Mouse (Mus musculus) lung, adult 18-20 months (tissue): ENCODE measurements around the gene Rasgrf1.
A peak's percentile ranks its signal among the peaks of the same experiment; 100 is the strongest.

Experiments
- DNase-seq, 2 experiments: peaks; one replicate each; pipeline ENCODE4 v3.0.0; 2022; ENCODE audit warnings: mixed read lengths in 2 of 2

Rasgrf1 gene

DNA sequence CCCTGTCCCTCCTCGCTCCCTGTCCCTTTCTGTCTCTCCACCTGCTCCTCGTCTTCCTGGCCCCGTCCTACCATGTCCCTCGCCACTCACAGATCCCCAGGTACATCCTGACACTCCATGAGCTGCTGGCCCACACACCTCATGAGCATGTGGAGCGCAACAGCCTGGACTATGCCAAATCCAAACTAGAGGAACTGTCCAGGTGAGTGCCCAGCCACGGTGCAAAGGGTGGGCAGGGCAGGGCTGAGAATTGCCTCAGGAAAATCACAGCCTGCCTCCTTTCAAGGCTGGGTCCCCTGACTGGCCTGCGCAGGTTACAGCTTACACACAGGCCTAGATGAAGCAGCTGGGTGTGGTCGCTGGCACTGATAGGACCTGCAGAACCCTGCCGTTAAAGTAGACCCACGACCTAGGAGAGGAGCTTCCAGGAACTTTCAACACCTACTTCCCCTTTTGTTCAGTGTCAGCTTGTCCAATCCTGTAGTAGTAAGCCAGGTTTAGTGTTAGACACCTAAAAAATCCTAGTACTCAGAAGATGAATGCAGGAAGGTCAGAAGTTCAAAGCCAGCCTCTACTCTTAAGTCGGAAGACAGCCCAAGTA lies 61.3 kb downstream of the Rasgrf1 start:
- no peak for DNase-seq

DNA sequence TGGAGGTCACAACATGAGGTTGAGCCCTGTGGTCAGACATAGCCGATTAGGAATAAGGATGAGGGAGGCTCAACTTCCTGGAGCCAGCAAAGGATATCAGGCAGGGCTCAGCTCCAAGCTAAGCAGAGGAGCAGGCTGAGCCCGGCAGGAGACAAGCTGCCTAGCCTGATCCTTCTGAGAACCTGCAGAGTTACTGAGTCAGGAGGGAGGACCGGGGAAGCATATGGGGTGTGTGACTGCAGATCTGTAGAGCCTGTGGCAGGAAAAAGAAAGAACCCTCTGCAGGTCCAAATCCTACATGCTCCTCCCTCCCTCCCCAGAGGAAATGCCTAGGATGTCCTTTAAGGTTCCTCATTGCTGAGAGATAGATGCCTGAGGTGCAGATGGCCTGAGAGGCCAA lies 62.6 kb downstream of the Rasgrf1 start:
- DNase-seq, result no peak

DNA sequence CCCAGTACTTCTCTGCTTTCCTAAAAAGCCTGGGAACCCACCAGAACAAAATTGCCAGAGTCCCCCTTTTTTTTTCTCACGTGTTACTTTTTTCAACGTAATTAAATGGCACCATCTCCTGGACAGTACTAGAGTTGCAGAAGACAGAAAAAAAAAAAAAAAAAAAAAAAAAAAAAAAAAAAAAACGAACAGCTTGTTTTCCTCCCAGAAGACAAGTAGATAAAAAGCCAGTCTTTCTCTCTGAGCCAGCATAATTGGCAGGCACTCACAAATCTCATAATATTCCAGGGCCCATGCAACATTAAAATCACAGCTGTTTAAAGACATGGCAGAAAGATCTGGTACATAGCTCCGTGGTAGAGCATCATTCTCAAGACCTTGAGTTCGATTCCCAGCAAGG lies 64.1 kb downstream of the Rasgrf1 start:
- DNase-seq, result no peak

DNA sequence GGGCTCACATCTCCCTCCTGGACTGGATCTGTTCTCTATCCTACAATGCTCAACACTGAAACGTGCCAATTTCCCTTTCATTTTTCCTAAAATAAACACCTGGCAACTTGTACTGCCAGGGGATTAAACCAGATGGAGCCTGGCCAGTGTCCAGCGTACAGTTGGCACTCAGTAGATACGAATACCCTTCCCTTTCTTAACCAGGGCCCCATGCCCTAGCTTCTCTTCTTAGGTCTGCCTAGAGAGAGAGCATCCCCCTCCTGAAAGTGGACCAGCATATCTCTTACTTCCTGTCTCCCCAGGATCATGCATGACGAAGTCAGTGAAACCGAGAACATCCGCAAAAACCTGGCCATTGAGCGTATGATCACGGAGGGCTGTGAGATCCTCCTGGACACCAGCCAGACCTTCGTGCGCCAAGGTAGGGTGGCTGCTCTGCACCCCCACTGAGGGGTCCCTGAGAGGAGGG lies 64.8 kb downstream of the Rasgrf1 start:
- DNase-seq, result no peak

DNA sequence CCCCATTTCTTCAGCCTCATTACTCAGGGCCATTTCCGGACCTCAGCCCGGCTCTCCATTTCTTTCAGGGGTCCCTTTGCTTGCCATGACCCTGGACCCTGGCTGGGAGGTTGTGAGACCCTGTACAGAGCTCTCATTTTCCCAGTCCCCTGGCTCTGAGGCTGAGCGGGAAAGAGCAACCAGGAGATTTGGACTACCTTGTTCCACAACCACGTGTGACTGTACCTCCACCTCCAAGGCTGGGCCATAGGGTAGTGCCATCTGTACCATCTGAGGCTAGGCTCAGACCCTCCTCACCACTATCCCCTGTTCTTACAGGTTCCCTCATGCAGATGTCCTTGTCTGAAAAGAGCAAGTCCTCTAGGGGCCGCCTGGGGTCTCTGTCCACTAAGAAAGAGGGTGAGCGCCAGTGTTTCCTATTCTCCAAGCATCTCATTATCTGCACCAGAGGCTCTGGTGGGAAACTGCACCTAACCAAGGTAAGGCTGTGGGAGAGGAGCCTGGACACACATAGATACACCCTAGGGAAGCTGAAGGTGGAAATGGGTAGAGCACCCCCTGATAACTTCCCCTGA lies 66.7 kb downstream of the Rasgrf1 start:
- no peak for DNase-seq

DNA sequence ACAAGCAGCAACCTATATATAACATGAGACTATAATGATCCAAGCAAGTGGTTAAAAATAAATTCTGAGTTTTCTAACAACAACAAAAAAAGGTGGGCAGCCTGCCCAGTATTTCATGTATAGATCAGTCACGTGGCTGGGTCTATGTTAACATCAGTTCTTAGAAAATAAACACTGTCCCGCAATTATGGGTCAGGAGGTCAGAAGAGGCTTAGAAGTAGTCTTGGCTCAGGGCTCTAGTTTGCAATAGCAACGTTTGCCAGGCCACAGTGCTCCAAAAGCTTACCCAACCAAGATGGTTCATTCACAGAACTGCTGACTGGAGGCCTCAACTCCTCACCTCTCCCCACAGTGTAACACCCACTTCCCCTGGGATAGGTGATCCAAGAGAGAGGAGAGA lies 69.5 kb downstream of the Rasgrf1 start:
- peak; percentile 62 to 79 for DNase-seq

DNA sequence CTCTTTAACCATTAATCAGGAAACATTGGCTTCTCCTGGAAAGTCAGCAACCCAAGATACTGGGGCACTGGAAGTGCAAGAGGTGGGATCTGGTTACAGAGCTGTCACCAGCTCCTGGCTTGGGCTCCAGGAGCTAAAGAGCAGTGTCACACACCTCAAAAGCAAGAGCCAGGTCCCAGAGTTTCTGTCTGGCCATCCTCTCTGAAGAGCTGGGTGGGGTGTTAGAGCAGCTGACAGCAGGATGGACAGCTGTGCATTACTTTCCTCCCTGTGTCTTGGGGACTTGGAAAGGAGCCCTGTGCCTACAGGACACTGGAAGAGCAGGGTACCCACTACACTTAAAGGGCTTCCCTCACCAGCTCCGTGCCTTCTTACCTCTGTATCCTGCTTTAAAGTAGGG lies 72.5 kb downstream of the Rasgrf1 start:
- DNase-seq, result no peak

DNA sequence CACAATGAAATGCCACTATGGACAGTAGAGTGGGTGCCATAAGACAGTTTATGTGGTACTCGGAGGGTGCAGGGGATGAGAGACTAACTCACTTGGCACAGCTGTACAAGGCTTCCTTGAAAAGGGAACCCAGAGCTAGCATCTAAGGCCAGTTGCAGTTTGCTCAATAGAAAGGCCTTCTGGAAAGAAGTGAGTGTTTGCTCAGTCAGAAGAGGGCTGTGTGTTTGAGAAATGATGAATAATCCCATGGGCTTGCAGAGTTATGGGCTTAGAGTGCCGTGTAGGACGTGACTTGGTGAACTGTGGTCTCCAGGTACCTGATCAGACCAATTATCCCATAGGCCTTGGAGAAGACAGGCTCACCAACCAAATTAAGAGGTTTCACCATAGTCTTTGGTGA lies 78.3 kb downstream of the Rasgrf1 start:
- peak in 1 of 2 experiments; percentile 21 for DNase-seq

DNA sequence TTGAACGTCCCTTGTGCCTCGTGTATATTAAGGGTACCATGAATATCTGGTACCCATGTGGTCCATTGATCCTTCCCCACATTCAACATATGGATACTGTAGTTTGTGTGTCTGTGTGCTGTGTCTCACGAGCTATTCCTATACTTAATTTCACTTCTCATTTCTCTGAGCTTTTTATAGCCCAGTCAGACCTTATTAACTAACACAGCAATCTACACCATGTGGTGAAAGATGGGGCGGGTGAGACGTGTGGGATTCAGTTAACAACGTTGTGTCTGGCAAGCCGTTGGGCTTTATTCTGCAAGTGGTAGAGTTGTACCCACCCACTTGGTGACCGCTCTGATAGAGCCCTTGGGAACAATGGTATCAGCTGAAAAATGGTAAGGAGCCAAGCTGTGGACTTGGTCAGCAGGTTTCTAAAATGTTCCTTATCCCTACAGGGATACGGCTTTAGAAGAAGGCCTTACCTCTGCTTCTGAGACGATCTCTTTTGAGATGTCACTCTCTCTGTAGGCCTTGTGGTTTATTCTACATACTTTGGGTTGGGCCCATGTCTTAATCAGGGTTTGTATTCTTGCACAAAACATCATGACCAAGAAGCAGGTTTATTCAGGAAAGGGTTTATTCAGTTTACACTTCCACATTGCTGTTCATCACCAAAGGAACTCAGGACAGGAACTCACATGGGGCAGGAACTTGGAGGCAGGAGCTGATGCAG lies 79.3 kb downstream of the Rasgrf1 start:
- DNase-seq, result no peak

DNA sequence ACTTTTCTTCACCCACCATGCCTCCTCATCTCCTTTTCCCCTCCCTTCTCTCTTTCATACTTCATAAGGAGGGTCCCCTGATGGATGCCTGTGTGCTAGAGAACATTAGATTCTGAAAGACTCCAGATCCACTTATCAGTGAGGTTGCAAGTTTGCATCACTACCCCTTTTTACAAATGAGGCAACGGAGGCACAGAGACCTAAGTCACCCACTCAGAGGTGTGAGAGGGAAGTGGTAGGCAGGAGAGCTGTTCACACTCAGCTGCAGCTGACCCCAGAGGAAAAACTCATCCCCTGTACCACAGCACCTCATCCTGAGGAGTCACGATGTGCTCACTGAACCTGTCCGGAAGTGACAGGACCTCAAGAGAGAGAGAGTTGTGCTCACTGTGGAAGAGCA lies 96.7 kb downstream of the Rasgrf1 start:
- DNase-seq, result no peak

DNA sequence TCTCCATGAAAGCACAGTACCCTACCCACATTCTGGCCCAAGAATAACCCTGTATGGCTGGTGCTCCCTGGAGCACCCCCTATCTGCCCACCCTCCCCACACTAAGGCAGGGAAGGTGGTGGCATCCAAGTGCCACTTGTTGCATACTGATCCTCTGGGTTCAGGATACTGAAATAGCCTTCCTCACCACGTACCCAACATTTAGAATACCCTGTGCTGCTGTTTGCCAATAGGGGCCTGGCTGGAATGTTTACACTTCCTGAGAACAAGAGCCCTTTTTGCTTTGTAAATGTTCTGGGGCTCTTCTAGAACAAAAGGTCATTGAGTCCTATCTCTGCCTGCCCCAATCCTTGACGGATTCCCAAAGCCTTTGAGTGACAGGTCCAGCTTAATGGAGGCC lies 97.4 kb downstream of the Rasgrf1 start:
- peak; percentile 60 to 82 for DNase-seq

DNA sequence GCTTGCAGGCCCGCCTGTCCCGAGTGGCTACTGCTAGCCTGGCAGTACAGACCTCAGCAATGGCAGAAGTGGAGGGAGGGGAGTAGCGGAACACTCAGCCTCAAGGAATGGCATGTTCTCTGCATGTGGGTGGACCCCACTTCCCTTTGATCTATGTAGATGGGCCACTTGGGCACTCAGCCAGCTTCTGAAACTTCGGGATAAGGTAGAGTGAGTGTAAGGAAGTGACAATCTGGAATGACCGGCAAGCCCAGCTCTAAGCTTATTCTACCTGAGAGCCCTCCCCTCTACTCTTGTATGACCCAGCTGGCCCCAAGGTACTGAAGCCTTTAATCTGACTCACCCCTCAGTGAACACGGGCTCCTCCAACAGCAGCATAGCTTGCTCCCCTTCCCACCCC lies 98.4 kb downstream of the Rasgrf1 start:
- DNase-seq, result peak; percentile 89 to 91

DNA sequence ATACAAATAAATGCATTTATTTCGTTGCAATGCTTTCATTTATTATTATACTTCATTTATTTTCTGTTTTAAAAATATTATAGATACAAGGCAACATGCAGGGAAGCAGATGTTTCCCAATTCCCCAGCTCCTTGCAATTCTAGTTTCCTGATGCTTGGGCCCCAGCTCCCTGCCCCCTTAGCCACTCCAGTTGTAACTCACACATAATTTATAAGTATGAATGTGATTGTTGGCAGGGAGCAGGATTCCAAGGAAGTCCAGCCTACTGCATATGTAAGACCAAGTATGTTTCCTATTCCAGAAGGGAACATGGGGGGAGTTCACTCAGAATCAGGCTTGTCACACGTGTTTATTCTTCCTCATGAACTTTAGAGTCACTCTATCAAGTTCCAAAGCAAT lies 102.1 kb downstream of the Rasgrf1 start:
- no peak for DNase-seq

DNA sequence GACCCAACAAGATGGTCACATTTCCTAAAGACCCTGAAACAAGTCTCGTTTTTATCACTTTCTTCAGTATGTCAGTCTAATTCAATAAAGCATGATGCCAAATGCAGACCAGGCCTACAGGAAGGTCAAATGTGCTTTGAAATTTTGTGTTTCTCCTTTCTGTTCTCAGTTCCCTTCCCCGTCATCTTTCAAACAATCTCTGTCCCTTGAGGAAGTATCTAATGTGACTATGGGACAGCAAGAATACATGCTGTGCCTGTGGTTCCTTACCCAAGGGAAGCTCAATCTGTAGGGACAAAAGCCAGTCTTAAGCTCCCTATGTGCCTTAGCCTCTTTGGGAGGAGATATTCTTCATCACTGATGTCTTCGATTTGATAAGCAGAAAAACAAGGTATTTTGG lies 104.9 kb downstream of the Rasgrf1 start:
- DNase-seq, result no peak

DNA sequence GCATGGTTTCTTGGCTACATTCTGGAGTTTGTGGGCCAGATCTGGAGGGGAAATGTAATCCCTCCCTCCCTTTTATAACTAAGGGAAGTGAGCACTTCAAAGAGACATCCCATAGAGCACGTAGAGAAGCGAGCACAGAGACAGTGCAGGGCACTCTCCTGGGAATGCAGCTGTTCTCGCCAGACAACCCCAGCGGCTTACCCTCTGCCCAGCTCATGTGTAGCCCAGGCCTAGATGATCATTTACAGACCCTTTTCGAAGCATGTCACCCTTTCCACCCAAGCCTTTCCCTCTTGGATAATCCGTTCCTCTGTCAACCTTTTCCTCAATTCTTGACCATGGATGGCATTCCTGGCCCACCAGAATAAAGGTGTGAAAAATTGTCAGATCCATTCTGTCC lies 106.5 kb downstream of the Rasgrf1 start:
- DNase-seq, result no peak

DNA sequence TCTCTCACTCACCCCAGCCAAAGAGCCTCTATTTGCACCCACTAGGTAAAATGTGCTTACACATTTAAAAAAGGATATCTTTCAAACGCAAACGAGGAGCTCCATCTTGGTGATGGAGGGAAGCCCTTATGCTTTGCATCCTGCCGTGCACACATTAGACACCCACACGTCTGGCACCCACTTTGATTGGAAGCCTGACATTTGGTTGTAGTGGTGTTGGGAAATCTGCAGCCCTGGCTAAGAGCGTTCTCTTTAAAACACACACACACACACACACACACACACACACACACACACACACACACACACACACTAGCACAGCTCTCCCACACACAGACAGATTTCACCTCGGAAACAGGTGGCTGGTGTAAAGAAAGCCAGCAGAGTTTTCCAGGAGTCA lies 111.2 kb downstream of the Rasgrf1 start:
- DNase-seq, result no peak

DNA sequence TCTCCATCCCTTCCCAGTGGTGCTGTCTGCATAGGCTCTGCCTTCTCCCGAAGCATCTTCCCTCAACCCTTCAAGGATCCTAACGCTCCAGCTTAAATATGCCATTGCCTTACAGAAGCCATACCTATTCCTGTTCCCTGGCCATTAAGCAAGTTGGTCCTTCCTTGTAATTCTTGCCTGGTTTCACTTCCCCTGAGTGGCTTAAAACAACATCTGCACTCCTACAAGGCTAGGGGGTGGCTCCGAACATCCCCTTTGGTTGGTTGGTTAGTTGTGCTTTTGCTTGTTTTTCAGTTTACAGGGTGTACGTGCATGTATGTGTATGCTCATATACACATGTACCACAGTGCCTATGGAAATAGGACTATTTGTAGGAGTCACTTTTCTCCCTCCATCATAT lies 111.7 kb downstream of the Rasgrf1 start:
- DNase-seq, result no peak

DNA sequence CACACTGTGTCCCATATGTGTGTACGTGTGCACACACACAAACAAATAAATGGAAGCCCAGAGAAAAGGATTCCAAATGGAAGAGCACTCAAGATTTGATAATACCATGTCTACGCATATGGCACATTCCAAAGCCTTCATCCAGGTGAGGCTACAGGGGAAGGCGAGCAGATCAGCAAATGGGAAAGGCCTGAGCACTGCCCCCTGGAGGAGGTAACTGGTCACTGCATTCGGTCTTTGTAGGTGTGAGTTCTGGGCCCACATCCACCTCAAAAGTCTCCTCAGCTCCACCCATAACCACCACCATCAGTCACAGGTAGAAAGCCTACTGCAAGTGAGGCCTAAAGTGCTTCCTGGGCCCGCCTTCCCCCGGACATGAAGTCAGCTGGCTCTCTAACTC lies 118.0 kb downstream of the Rasgrf1 start:
- DNase-seq, result no peak

DNA sequence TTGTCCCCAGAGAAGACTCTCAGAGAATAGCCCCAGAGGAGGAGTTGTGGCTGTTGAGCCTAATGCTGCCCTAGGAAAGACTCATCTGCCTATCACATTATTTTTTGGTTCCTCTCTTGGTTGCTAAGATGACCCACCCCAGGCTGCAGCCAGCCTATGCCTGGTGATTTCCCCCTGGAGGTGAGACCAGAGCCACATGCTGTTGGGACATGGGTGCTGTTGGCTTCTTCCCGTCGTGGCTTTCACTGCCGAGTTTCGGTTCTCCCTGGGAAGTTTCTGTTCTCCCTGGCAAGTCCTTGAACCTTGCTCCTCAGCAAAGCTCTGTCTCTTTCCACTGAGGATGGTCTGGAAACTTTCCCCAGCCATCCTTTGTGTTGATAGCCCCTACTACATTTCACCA lies 124.2 kb downstream of the Rasgrf1 start:
- DNase-seq, result peak; percentile 33 to 65

DNA sequence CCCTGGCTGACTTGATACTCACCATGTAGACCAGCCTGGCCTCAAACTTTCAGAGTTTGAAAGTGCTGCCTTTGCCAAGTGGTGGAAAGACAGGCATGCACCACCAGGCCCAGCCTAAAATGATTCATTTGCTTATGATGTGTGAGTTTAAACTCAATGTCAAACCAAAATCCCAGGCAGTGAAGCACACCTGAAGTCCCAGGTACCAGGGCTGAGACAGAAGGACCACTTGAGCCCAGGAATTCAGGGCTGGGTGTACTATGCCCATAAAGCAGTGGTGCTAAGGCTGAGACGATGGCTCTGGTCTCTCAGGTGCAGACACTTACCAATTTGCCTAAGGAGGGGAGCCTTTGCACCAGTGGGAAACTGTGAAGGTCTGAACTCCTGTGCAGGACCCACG lies 125.5 kb downstream of the Rasgrf1 start:
- no peak for DNase-seq

DNA sequence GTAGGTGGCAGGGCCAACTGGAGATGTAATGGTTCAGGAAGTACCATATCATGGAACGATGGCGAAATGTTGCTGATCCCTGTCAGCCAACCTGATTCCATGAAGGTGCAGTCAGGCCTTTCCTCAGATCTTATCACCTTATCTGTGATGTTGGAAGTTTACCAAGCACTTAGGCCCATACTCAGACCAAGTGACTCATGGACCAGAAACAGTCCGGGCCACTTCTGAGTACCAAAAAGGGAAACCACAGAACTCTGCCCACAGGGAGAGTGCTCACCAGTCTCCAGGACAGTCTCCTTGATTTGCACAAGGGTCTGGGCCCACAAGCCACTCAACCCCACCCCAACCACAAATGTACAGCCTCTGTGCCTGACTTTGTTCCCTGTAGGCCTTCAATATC lies 126.1 kb downstream of the Rasgrf1 start:
- peak; percentile 74 to 86 for DNase-seq

DNA sequence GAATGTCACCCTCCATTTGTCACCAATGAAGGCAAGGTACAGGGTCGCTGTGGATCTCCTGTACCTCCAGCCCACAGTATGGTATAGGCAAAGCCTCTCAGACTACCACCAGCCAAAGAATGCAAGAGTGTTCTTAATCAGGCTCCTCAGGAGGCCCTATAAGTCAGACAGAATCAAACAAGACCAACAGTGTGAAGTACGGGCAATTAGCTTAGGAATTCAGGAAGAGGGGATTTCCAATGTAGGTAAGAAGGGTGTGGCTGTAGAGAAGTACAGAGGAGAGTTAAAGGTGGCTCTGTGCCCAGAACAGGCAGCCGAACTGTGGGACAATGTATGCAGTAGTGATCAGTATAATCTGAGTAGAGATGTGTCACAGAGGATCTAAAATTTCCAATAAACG lies 126.6 kb downstream of the Rasgrf1 start:
- DNase-seq, result peak; percentile 31 to 51

DNA sequence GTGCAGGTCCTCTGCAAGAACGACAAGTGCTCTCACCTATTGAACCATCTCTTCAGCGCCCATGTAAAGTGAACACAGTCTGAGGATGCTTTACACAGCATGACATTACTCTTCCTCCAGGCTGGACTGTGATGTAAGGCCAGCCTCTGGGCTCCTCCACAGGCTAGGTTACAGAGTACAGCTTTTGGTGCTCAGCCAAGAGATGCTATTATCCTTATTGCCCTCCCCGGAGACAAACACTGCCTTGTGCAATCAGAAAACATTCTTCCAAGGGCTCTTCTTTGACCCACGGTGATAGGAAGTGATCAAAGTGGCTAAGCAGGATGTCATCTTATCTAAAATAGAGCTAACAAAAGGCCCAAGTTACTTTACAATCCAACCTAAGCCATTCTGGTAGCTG lies 128.8 kb downstream of the Rasgrf1 start:
- DNase-seq, result no peak

DNA sequence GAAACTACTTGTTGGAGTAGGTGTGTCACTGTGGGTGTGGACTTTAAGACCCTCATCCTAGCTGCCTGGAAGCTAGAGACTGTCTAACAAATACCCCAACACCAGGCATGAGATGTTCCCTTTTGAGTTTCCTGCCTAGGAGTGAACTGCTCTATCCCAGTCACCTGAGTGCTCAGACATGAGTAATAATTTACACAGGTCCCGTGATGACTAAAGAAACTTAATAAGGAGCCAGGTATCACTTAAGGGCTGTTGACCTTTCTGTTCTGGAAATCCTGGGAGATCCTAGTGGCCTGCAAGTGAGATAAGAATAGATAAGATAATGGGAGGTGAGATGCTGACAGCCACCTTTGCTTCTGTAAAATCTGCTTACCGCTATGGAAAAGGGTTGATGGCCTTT lies 131.2 kb downstream of the Rasgrf1 start:
- DNase-seq, result peak in 1 of 2 experiments; percentile 29

DNA sequence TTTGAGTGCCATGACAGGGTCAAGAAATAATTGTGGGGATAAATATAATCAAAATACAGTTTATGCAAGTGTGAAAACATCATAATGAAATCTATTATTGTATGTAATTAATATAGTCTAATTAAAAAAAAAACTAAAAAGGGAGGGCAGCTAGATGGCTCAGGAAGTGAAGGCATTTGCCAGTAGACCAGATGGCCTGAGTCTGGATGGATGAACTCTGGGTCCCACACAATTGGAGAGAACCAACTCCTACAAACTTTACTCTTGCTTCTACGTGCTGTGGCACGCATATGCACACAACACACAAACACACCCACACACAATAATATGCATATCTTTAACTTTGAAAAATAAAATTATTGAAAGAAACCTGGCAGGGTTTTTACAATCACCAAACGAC lies 131.8 kb downstream of the Rasgrf1 start:
- DNase-seq, result no peak
